Mouse (Mus musculus) forebrain, embryonic 16.5 days (tissue): ENCODE data around the gene Decr2. TPM values are rescaled to one million over a fixed set of nuclear protein-coding genes. Genes with fewer than 3 reads are reported as not detected.
"Not testable (repeated sequence)": the region's sequence is repeated elsewhere in the genome, so short reads cannot be mapped to it uniquely, and the experiment has no call there.

Source experiments
- ATAC-seq: fragments of 200-750 bp; cut with Nextera tagmentation; 2 replicates; pipeline ENCODE4 v1.8.0; 2017; ENCODE audit warnings: mild to moderate bottlenecking, moderate library complexity
- H3K27ac ChIP-seq: fragments of 300-500 bp; sonication (generic); 2 replicates; pipeline ENCODE4 v1.5.1; 2014; ENCODE audit warnings: low read length, control low read depth
- H3K27me3 ChIP-seq: fragments of 300-500 bp; sonication (generic); replicated peaks from 2 replicates; pipeline ENCODE4 v1.6.1; 2014; ENCODE audit warnings: low read length; ENCODE audit not compliant: control insufficient read depth, insufficient read depth
- H3K36me3 ChIP-seq: fragments of 300-500 bp; sonication (generic); 2 replicates; pipeline ENCODE4 v1.6.1; 2014; ENCODE audit not compliant: control insufficient read depth, insufficient read depth
- H3K4me1 ChIP-seq: fragments of 300-500 bp; sonication (generic); replicated peaks from 2 replicates; pipeline ENCODE4 v1.6.1; 2014; ENCODE audit warnings: low read length; ENCODE audit not compliant: control insufficient read depth, insufficient read depth
- H3K4me2 ChIP-seq: fragments of 300-500 bp; sonication (generic); 2 replicates; pipeline ENCODE4 v1.6.1; 2014; ENCODE audit warnings: mild to moderate bottlenecking, low read length, control low read depth
- H3K4me3 ChIP-seq: fragments of 300-500 bp; sonication (generic); replicated peaks from 2 replicates; pipeline ENCODE4 v1.5.1; 2014; ENCODE audit warnings: mild to moderate bottlenecking, low read length, control low read depth
- H3K9ac ChIP-seq: fragments of 300-500 bp; sonication (generic); replicated peaks from 2 replicates; pipeline ENCODE4 v1.6.1; 2014; ENCODE audit warnings: low read depth, low read length, control low read depth
- H3K9me3 ChIP-seq: fragments of 300-500 bp; sonication (generic); 2 replicates; pipeline ENCODE4 v1.6.1; 2016; ENCODE audit warnings: low read length; ENCODE audit not compliant: control insufficient read depth
- WGBS: fragments of 180-500 bp; shearing (Covaris S2); extraction: QIAGEN DNeasy Blood & Tissue Kit; methylation state at CpG from one replicate; pipeline ENCODE4 v1.1.7; 2014; 5-methylcytosine and 5-hydroxymethylcytosine counted together
- polyA plus RNA-seq: library from polyadenylated mRNA; unstranded; fragments of >200 nt; fragmentation: Nextera tagmentation; extraction: Ambion mirVana; gene quantifications from 2 replicates; pipeline ENCODE4 v1.2.1, GENCODE M21; 2015

Gene Decr2
- polyA plus RNA-seq, 1 experiment from 2014 or later: 33.0 TPM

- Histone ChIP-seq H3K4me2 (peak overlapping the region; percentile 91), H3K27me3 (no peaks in the 10 kb centered on the region), H3K9me3 (no peaks in the 10 kb centered on the region), H3K4me1 (peaks cover 11% of the 10 kb centered on the region), H3K27ac (no peak overlapping the region), H3K36me3 (peaks cover 3% of the 10 kb centered on the region; the same call in 1 of the 2 replicates), H3K4me3 (peak overlapping the region; percentile 74; the same call in 1 of the 2 replicates), H3K9ac (peak overlapping the region; percentile 74; the same call in 1 of the 2 replicates)
- 90% methylated on average over 7 of the region's 7 CpGs for WGBS
- no peak for ATAC-seq
These were observed 34.4 kb upstream of the Decr2 start for GRCm38 (mm10) chr17:26124560-26124959.

GRCm38 (mm10) chr17:26123267-26123684, 33.1 kb upstream of the Decr2 start, which contains the start of gene Mrpl28:
Gene Mrpl28 (plus strand): TSS chr17:26123500.
- under 1% methylated on average over 31 of the region's 32 CpGs for WGBS
- H3K9me3 ChIP-seq: no peaks in the 10 kb centered on the region
- H3K4me1 ChIP-seq: peaks cover 11% of the 10 kb centered on the region
- ATAC-seq: peak; percentile 94
- H3K27me3 ChIP-seq: no peaks in the 10 kb centered on the region
- no peaks in the 10 kb centered on the region for H3K36me3 ChIP-seq
- H3K27ac ChIP-seq: no peak within 1 kb of the TSS
- H3K4me3 ChIP-seq: peak within 1 kb of the TSS; percentile 74
- peak within 1 kb of the TSS; percentile 91 for H3K4me2 ChIP-seq
- H3K9ac ChIP-seq: peak within 1 kb of the TSS; percentile 74

- no peak for ATAC-seq
- Histone ChIP-seq H3K27me3 (no peaks in the 10 kb centered on the region), H3K4me1 (peaks cover 11% of the 10 kb centered on the region), H3K27ac (no peak overlapping the region), H3K4me2 (no peak overlapping the region), H3K4me3 (no peak overlapping the region), H3K9me3 (no peaks in the 10 kb centered on the region), H3K36me3 (no peaks in the 10 kb centered on the region), H3K9ac (no peak overlapping the region)
- WGBS: 60% methylated on average over 5 of the region's 5 CpGs
These were observed 32.4 kb upstream of the Decr2 start for GRCm38 (mm10) chr17:26122431-26123140.

GRCm38 (mm10) chr17:26119766-26120710, 29.9 kb upstream of the Decr2 start:
- Histone ChIP-seq H3K27me3 (peaks cover 11% of the 10 kb centered on the region), H3K4me1 (peaks cover 11% of the 10 kb centered on the region), H3K27ac (no peak overlapping the region), H3K4me2 (no peak overlapping the region), H3K9me3 (no peaks in the 10 kb centered on the region), H3K36me3 (no peaks in the 10 kb centered on the region), H3K4me3 (no peak overlapping the region), H3K9ac (no peak overlapping the region)
- peak; percentile 37; the same call in 1 of the 2 replicates for ATAC-seq
- WGBS: 47% methylated on average over 33 of the region's 33 CpGs

DNA sequence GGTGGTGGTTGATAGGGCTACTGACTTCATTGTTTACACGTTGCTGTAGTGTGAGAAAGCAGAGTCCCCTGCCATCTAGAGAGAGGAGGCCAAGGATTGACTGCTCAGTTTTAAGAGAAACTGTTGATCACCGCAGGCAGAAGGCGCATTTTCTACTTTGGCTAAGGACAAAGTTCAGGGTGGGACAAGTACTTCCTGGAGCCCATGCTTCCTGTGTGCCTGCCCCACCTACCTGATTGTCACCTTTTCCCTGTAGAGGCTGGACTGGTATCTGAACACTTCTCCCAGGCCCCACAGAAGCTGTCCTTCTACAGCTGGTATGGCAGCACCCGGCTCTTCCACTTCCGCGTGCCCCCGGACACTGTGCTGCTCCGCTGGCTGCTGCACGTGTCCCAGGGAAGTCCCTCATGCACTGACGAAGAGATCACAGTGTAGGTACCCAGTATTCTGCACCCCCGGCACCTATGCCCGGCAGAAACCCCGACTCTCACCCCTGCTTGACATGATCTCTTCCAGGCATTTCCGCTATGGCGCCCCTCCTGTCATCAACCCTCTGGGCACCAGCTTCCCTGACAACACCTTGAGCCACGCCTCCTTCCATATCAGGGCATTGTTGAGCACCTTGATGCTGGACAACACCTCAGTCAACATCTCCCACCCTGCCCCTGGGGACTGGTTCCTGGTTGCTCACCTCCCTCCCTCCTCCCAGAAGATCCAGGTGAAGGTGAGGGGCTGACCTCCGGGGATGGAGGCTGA, 26.5 kb upstream of the Decr2 start:
- peaks cover 19% of the 10 kb centered on the region for H3K27me3 ChIP-seq
- H3K4me2 ChIP-seq: no peak overlapping the region
- 86% methylated on average over 17 of the region's 17 CpGs for WGBS
- H3K9ac ChIP-seq: no peak overlapping the region
- no peak overlapping the region for H3K4me3 ChIP-seq
- no peak for ATAC-seq
- H3K4me1 ChIP-seq: peaks cover 9% of the 10 kb centered on the region
- H3K9me3 ChIP-seq: no peaks in the 10 kb centered on the region
- H3K36me3 ChIP-seq: no peaks in the 10 kb centered on the region
- H3K27ac ChIP-seq: no peak overlapping the region

- Histone ChIP-seq H3K27me3 (peaks cover 25% of the 10 kb centered on the region), H3K9ac (no peak overlapping the region), H3K9me3 (no peaks in the 10 kb centered on the region), H3K4me1 (peaks cover 9% of the 10 kb centered on the region), H3K36me3 (no peaks in the 10 kb centered on the region), H3K4me2 (no peak overlapping the region), H3K4me3 (no peak overlapping the region), H3K27ac (no peak overlapping the region)
- 100% methylated on average over 1 of the region's 3 CpGs for WGBS
- no peak for ATAC-seq
These were observed 25.9 kb upstream of the Decr2 start for GRCm38 (mm10) chr17:26115956-26116487.

DNA sequence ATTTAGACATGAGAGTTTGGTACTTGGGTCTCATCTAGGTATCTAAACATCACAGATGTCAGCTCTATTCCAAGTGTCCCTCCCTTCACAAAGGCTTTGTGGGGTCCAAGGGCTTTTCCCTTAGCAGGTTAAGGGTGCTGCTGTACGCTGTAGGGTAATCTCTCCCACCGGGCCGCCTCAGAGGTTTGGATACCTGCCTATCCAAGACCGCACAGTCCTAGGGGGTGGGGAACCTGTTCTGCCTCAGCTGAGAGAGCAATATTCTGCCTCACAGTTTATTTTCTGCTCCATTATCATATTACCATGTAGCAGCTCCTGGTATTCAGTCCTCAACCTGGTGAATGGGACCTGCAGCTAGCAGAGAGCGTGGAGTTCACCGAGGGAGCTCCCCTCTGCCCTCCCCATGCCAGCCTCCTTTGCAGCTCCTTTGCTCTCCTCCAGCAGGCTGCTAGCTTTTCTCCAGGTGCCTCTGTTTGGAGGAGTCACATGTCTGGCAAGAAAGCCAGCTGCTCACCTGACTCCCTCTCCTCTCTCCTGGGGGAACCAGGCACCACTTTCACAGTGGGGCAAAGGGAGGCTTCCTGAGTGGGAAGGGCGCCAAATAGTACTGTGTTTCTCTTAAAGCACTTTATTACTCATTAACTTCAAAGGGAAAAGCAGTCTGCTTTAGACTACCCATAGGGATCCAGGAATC, 25.2 kb upstream of the Decr2 start:
- Histone ChIP-seq H3K9ac (no peak overlapping the region), H3K9me3 (no peaks in the 10 kb centered on the region), H3K4me3 (no peak overlapping the region)

DNA sequence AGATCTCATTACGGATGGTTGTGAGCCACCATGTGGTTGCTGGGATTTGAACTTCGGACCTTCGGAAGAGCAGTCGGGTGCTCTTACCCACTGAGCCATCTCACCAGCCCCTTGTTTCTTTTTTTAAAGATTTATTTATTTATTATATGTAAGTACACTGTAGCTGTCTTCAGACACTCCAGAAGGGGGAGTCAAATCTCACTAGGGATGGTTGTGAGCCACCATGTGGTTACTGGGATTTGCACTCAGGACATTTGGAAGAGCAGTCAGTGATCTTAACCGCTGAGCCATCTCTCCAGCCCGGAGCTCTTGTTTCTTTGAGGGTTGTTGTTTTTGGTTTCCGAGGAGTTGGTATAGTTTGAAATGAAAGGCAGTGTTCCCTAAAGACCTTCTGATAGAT, 24.3 kb upstream of the Decr2 start:
- not testable (repeated sequence) for H3K4me2 ChIP-seq, H3K9ac ChIP-seq, H3K36me3 ChIP-seq, H3K4me1 ChIP-seq, H3K9me3 ChIP-seq, H3K4me3 ChIP-seq, H3K27ac ChIP-seq, ATAC-seq
- WGBS: 64% methylated on average over 7 of the region's 7 CpGs
- H3K27me3 ChIP-seq: peaks cover 27% of the 10 kb centered on the region

More for the DNA sequence above, 25.2 kb upstream of the Decr2 start:
- Histone ChIP-seq H3K27ac (no peak overlapping the region), H3K4me2 (no peak overlapping the region), H3K27me3 (peaks cover 27% of the 10 kb centered on the region), H3K36me3 (no peaks in the 10 kb centered on the region), H3K4me1 (peaks cover 9% of the 10 kb centered on the region)
- no peak for ATAC-seq
- WGBS: 81% methylated on average over 7 of the region's 7 CpGs
